Mouse (Mus musculus) telencephalon, adult 2 months (tissue): Measurements from ENCODE around the gene Ccnb1ip1.
"Not testable (repeated sequence)": the region's sequence is repeated elsewhere in the genome, so short reads cannot be mapped to it uniquely, and the experiment has no call there.

ENCODE experiments used
- DNase-seq: peaks from one replicate; pipeline ENCODE4 v3.0.0-alpha.2; 2011; ENCODE audit warnings: low read depth, low spot score

Gene Ccnb1ip1

GRCm38 (mm10) chr14:50807487-50808072 lies at the start of gene Ccnb1ip1, which contains the start of gene Parp2:
TSS of gene Ccnb1ip1 (minus strand) at chr14:50807732.
TSS of gene Parp2 (plus strand) at chr14:50807841.
- DNase-seq, result peak; percentile 99

DNA sequence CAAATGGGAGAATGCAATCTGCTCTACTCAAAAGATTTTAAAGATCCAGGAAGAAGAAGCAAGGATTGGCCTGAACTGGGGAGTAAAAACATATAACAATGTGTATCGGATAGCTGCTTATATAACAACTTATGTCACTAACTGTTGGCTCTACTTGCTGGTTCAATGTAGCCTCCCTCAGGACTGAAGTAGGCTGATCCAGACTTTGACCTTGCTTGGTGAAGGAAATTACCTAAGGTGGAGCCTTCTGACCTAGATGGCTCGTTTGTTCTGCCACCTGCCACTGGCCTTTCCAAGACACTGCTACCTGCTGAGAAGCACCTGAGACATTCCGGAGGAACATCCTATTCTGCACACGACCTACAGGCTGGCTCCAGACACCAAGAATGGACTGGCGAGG lies 48.3 kb upstream of the Ccnb1ip1 start:
- no peak for DNase-seq

- no peak for DNase-seq
Measured at GRCm38 (mm10) chr14:50837236-50837635, 29.7 kb upstream of the Ccnb1ip1 start.

GRCm38 (mm10) chr14:50834435-50834834 lies 26.9 kb upstream of the Ccnb1ip1 start:
- no peak for DNase-seq

DNA sequence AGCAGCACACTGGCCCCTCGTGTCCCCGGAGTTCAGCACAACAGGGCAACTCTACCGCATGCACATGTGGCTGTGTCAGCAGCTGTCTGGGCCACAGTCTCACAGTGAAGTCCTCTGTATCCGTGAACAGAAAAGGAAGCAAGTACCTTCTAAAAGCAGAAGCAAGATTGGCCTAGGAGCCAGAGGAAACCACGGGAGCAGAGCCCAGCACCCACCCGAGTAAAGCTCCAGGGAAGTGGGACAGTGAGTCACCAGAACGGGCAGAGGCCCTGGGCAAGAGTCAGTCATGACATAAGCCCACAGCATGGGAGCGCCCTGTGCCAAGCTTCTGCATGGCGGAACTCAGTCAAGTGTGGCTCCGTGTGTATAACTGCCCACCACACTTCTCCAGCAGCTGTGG lies 26.4 kb upstream of the Ccnb1ip1 start:
- no peak for DNase-seq

- DNase-seq, result no peak
Measured at GRCm38 (mm10) chr14:50829878-50830277, 22.3 kb upstream of the Ccnb1ip1 start.

DNA sequence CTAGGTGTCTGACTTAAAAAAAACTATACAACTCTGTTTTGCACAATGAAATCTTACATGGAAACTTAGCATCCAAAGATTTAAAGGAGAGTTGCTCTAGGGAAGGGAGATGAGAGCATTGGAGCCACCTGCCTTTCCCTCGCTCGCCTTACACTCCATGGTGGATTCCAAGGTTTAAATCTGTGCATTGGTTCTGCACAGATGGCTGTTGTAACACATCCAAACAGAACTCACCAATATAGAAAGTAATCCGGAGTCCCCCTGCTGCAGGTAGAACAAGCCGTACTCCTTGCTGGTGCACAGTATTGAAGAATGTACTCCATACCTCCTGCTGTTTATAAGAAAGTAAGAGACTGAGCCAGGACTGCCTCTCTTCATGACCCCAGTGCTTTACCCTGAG lies 19.0 kb upstream of the Ccnb1ip1 start:
- DNase-seq, result peak; percentile 54

GRCm38 (mm10) chr14:50824219-50824618 lies 16.7 kb upstream of the Ccnb1ip1 start:
- peak; percentile 28 for DNase-seq

- no peak for DNase-seq
Measured at GRCm38 (mm10) chr14:50823240-50823639, 15.7 kb upstream of the Ccnb1ip1 start.

DNA sequence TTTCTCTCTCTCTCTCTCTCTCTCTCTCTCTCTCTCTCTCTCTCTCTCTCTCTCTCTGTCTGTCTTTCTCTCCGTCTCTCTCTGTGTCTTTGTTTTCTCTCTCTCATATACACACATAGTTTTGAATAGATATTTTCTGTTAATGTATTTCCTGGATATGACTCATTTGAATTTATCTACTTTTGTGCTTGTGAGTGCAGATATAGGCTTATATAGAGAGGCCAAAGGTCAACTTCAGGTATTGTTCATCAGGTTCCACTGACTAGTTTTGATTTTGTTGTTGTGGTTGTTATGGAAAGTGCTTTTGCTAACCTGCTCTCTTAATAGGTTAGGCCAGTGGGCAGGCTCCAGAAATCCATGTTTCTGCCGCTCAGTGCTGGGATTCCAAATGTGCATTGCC lies 5.5 kb upstream of the Ccnb1ip1 start:
- no peak for DNase-seq

- DNase-seq, result not testable (repeated sequence)
Measured at GRCm38 (mm10) chr14:50806469-50806868, 1.1 kb downstream of the Ccnb1ip1 start.

DNA sequence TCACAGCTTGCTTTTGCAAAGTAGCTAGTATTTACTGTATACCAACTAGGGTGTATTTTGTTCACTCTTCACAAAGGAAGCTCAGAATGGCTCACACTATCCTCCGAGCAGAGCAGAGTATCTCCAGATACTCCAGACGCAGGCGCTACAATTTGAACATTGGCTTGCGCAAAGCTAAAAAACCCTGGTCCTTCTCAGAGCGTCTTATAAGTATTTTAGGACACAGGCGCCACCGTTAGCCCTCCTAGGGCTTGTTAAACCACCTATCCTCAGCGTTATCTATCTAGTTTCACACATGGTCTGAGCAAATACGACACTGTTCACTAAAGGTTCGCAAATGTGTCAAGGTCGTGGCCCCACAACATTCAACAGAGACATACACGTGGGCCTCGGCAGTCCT lies 2.8 kb downstream of the Ccnb1ip1 start:
- no peak for DNase-seq

DNA sequence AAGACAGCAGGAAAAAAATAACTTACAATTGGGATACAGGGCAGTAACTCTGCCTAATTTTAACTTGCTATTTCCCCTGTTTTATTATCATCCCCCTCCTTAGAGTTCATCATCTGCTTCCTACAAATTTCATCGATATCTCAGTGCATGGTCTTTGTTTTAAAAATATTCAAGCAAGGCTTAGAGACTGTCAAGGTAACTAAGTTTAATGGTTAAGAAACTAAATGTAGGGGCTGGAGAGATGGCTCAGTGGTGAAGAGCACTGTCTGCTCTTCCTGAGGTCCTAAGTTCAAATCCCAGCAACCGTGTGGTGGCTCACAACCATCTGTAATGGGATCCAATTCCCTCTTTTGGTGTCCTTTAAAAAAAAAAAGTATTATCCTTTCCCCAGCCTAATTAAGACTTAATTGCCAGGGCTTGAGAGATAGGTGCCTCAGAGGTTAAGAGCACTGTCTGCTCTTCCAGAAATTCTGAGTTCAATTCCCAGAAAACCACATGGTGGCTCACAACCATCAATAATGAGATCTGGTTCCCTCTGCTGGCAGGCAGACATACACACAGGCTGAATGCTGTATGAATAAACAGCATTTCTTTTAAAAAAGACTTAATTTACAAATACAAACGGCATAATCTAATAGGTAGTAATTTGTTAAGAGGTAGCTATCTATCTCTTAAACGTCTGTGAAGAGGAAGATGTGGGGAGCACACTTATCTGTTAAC lies 4.5 kb downstream of the Ccnb1ip1 start:
- DNase-seq, result no peak

GRCm38 (mm10) chr14:50802441-50802840 lies 5.1 kb downstream of the Ccnb1ip1 start:
- DNase-seq, result no peak

- DNase-seq, result no peak
Measured at GRCm38 (mm10) chr14:50799502-50800259, 7.9 kb downstream of the Ccnb1ip1 start.

GRCm38 (mm10) chr14:50798512-50798911 lies 9.0 kb downstream of the Ccnb1ip1 start:
- DNase-seq, result no peak

GRCm38 (mm10) chr14:50796464-50796863 lies 11.1 kb downstream of the Ccnb1ip1 start:
- DNase-seq, result no peak

- DNase-seq, result no peak
Measured at GRCm38 (mm10) chr14:50795965-50796364, 11.6 kb downstream of the Ccnb1ip1 start.

- no peak for DNase-seq
Measured at GRCm38 (mm10) chr14:50795261-50795935, 12.1 kb downstream of the Ccnb1ip1 start.

DNA sequence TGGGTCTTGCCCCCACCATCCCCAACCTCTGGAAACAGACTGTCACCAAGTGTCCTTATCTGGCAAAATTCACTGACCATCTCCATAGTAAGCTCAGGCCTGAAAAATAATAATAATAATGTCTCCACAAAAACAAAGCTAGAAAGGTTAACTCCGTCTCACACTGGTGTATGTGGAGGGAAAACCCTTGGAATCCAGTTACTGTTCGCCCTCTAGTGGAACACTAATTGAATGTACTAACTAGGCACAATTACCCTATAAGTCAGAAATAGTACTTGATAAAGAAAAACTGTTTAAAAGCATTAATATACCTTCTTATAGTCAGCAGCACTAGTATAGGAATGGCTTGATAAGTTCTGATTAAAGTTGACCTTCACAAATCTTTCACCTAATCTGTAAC lies 19.4 kb downstream of the Ccnb1ip1 start:
- DNase-seq, result no peak

DNA sequence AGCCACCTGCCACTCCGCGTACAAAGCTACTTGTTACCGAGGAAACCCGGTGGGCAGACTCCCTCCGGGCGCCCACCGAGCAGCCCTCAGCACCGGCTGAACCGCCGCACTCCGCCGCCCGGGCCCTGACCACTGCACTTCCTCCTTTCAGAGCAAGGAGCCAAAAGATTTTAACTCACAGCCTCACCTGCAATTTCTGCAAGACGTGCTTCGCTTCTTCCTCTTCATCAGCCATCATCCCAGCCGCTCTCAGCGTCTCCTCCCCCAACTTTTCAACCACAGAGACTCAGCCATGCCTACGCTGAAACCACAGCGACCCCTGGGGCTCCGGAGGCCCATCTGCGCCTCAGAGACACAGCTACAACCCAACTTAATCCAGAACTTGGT lies 22.3 kb downstream of the Ccnb1ip1 start, which contains the start of gene Ttc5:
Gene Ttc5, minus strand, starts transcription at position 269 of the 387 bp plus-strand sequence.
- DNase-seq, result peak; percentile 82
